Mouse (Mus musculus) olfactory bulb, adult 2 months (tissue): ENCODE data around the gene Slc43a1.

Experiments used
- CTCF ChIP-seq: fragments of 200-500 bp; IDR thresholded peaks from 2 replicates; pipeline ENCODE4 v1.5.1; 2012; ENCODE audit warnings: low read depth, mild to moderate bottlenecking, low read length, moderate library complexity; ENCODE audit not compliant: insufficient read depth
- POLR2A ChIP-seq: fragments of 200-500 bp; IDR thresholded peaks from 2 replicates; pipeline ENCODE4 v1.6.1; 2012; ENCODE audit warnings: mild to moderate bottlenecking, low read depth, low read length, moderate library complexity; ENCODE audit not compliant: insufficient read depth

- TF ChIP-seq POLR2A (no peak), CTCF (no peak)
Observed at GRCm38 (mm10) chr2:84882606-84883005, 44.0 kb downstream of the Slc43a1 start.
